Mouse (Mus musculus) heart, adult 9 months (tissue): ENCODE data around the gene Tnfrsf1b.
"Not testable (repeated sequence)": the region's sequence is repeated elsewhere in the genome, so short reads cannot be mapped to it uniquely, and the experiment has no call there.

Source experiments
- DNase-seq, 2 experiments: peaks; one replicate each; pipeline ENCODE4 v3.0.0; 2022; ENCODE audit warnings: low spot score in 2 of 2

Gene Tnfrsf1b

GRCm38 (mm10) chr4:145192686-145193085 lies 54.0 kb downstream of the Tnfrsf1b start:
- peak; percentile 22 to 51 for DNase-seq

- DNase-seq: no peak
These were observed 58.1 kb downstream of the Tnfrsf1b start for GRCm38 (mm10) chr4:145188561-145188960.

GRCm38 (mm10) chr4:145187619-145188018 lies 59.1 kb downstream of the Tnfrsf1b start:
- DNase-seq: no peak

- no peak for DNase-seq
These were observed 67.6 kb downstream of the Tnfrsf1b start for GRCm38 (mm10) chr4:145178918-145179549.

- DNase-seq: not testable (repeated sequence)
These were observed 81.1 kb downstream of the Tnfrsf1b start for GRCm38 (mm10) chr4:145165542-145165941.

- DNase-seq: no peak
These were observed 82.6 kb downstream of the Tnfrsf1b start for GRCm38 (mm10) chr4:145164111-145164510.
